Mouse (Mus musculus) forebrain, postnatal 0 days (tissue): Measurements from ENCODE around the gene Esf1. TPM values are rescaled to one million over a fixed set of nuclear protein-coding genes. Genes with fewer than 3 reads are reported as not detected.

Experiments used
- ATAC-seq: fragments of 200-750 bp; cut with Nextera tagmentation; 2 replicates; pipeline ENCODE4 v1.8.0; 2017; ENCODE audit warnings: mild to moderate bottlenecking, moderate library complexity
- DNase-seq: peaks from one replicate; pipeline ENCODE4 v3.0.0-alpha.2; 2015
- H3K27ac ChIP-seq: fragments of 300-500 bp; sonication (generic); 2 replicates; pipeline ENCODE4 v1.5.1; 2014; ENCODE audit warnings: low read depth, mild to moderate bottlenecking, antibody characterized with exemption, low read length, moderate library complexity, mixed read lengths
- H3K27me3 ChIP-seq: fragments of 300-500 bp; sonication (generic); 2 replicates; pipeline ENCODE4 v1.6.1; 2014; ENCODE audit warnings: mild to moderate bottlenecking, low read length, mixed read lengths; ENCODE audit not compliant: insufficient read depth
- H3K36me3 ChIP-seq: fragments of 300-500 bp; sonication (generic); 2 replicates; pipeline ENCODE4 v1.6.1; 2014; ENCODE audit warnings: mild to moderate bottlenecking, moderate library complexity; ENCODE audit not compliant: insufficient read depth
- H3K4me1 ChIP-seq: fragments of 300-500 bp; sonication (generic); 2 replicates; pipeline ENCODE4 v1.6.1; 2014; ENCODE audit warnings: antibody characterized with exemption; ENCODE audit not compliant: insufficient read depth
- H3K4me2 ChIP-seq: fragments of 300-500 bp; sonication (generic); 2 replicates; pipeline ENCODE4 v1.6.1; 2014; ENCODE audit warnings: low read depth, mild to moderate bottlenecking, moderate library complexity
- H3K4me3 ChIP-seq: fragments of 300-500 bp; sonication (generic); 2 replicates; pipeline ENCODE4 v1.5.1; 2014; ENCODE audit warnings: low read depth, low read length, mixed read lengths
- H3K9ac ChIP-seq: fragments of 300-500 bp; sonication (generic); 2 replicates; pipeline ENCODE4 v1.6.1; 2014; ENCODE audit warnings: mild to moderate bottlenecking
- H3K9me3 ChIP-seq: fragments of 300-500 bp; sonication (generic); 2 replicates; pipeline ENCODE4 v1.6.1; 2016; ENCODE audit warnings: low read length
- CTCF ChIP-seq: sonication (generic); IDR thresholded peaks from 2 replicates; pipeline ENCODE4 v1.5.1; 2016; ENCODE audit warnings: antibody characterized with exemption, control low read depth, low read depth
- WGBS: fragments of 180-500 bp; shearing (Covaris S2); extraction: QIAGEN DNeasy Blood & Tissue Kit; methylation state at CpG from one replicate; pipeline ENCODE4 v1.1.7; 2014; 5-methylcytosine and 5-hydroxymethylcytosine counted together
- polyA plus RNA-seq: library from polyadenylated mRNA; unstranded; fragments of >200 nt; fragmentation: Nextera tagmentation; extraction: Ambion mirVana; gene quantifications from 2 replicates; pipeline ENCODE4 v1.2.1, GENCODE M21; 2015
- total RNA-seq: library from RNA; depleted of rRNA; stranded (reverse); fragments of >200 nt; gene quantifications from 2 replicates; pipeline ENCODE4 v1.2.3, GENCODE M21; 2014

The Esf1 gene
- total and polyA plus RNA-seq, 2 experiments from 2014 or later, result 14.9 to 20.0 TPM

DNA sequence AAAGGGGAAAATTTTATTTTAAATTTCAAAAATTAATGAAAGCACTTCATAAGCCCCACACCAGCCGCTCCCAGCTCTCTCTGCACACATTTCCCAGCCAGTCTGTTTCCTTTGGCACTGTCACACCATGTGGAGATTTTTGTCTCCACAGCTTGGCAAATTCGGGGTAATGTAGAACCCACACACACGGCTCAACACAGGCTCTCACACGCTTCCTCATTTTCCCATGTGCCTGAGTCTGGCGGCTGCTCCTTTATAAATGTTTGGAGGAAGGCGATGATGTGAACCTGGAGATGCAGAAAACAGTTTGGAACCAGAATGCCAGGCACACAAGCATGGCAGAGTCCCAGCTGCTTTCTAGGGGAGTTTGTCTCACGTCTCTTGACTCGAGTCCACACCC is 56.5 kb downstream of the Esf1 start:
- Histone ChIP-seq H3K4me1 (no peaks in the 10 kb centered on the region), H3K27me3 (no peaks in the 10 kb centered on the region), H3K9me3 (no peaks in the 10 kb centered on the region), H3K9ac (no peak overlapping the region), H3K4me3 (no peak overlapping the region), H3K36me3 (no peaks in the 10 kb centered on the region), H3K4me2 (no peak overlapping the region), H3K27ac (no peak overlapping the region)
- peak; percentile 63 for DNase-seq
- 62% methylated on average over 8 of the region's 8 CpGs for WGBS
- peak; percentile 88 for ATAC-seq
- TF ChIP-seq CTCF, result no peak

GRCm38 (mm10) chr2:140108945-140109344 is 61.4 kb downstream of the Esf1 start:
- Histone ChIP-seq H3K9me3 (no peaks in the 10 kb centered on the region), H3K27me3 (no peaks in the 10 kb centered on the region), H3K27ac (no peak overlapping the region), H3K4me3 (no peak overlapping the region), H3K4me2 (no peak overlapping the region), H3K9ac (no peak overlapping the region), H3K36me3 (no peaks in the 10 kb centered on the region), H3K4me1 (no peaks in the 10 kb centered on the region)
- DNase-seq (no peak), ATAC-seq (no peak)
- TF ChIP-seq CTCF, result no peak
- WGBS, result 40% methylated on average over 1 of the region's 1 CpGs

DNA sequence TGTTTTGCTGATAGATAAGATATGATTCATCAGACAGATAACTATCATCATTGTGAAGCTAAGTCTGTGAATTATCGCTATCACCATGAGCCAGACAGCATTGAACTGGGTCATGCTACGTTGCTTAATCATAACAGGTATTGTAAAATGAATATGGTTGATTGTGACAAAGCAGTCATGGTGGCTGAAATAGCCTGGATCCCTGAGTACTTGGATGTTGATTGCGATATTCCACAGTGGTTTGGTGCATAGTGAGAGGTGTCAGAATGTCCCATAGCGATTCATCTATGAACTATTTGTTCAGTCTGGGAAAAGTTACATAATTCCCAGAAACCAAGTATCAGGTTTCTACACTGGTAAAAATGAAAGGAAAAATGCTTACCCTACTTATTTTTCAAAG is 62.7 kb downstream of the Esf1 start:
- Histone ChIP-seq H3K27ac (no peak overlapping the region), H3K4me2 (no peak overlapping the region), H3K9me3 (no peaks in the 10 kb centered on the region), H3K4me1 (no peaks in the 10 kb centered on the region), H3K27me3 (no peaks in the 10 kb centered on the region), H3K4me3 (no peak overlapping the region), H3K9ac (no peak overlapping the region), H3K36me3 (no peaks in the 10 kb centered on the region)
- no peak for ATAC-seq
- no peak for DNase-seq
- WGBS, result 89% methylated on average over 4 of the region's 4 CpGs
- TF ChIP-seq CTCF, result no peak

DNA sequence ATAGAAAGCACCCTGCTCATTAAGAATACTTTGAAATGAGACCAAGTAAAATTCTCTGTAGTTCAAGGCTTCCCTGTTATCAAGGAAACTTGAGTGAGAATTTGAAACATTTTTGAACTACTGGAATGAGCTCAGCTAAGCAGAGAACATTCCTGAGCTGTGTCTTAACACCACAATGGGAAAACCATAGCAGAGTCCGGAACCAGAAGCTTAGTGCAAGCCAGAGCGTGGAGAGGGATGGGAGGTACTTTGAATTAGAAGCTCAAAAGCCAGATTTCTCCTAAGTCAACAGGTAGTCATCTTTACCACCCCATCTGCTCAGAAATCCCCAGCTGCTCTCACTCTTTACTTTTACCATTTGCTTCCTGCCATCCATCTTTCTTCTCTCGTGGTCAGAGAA is 65.4 kb downstream of the Esf1 start:
- Histone ChIP-seq H3K27ac (no peak overlapping the region), H3K4me3 (no peak overlapping the region), H3K9ac (no peak overlapping the region), H3K27me3 (no peaks in the 10 kb centered on the region), H3K36me3 (no peaks in the 10 kb centered on the region), H3K4me1 (no peaks in the 10 kb centered on the region), H3K4me2 (no peak overlapping the region), H3K9me3 (no peaks in the 10 kb centered on the region)
- DNase-seq (no peak), ATAC-seq (no peak)
- TF ChIP-seq CTCF, result no peak
- 75% methylated on average over 3 of the region's 3 CpGs for WGBS

- Histone ChIP-seq H3K9ac (no peak overlapping the region), H3K4me1 (no peaks in the 10 kb centered on the region), H3K36me3 (no peaks in the 10 kb centered on the region), H3K27me3 (no peaks in the 10 kb centered on the region), H3K4me2 (no peak overlapping the region), H3K27ac (no peak overlapping the region), H3K9me3 (no peaks in the 10 kb centered on the region), H3K4me3 (no peak overlapping the region)
- DNase-seq, result no peak
- WGBS, result 89% methylated on average over 3 of the region's 3 CpGs
- ATAC-seq, result no peak
- TF ChIP-seq CTCF, result no peak
Observed at GRCm38 (mm10) chr2:140100551-140101474, 69.6 kb downstream of the Esf1 start.

- no peaks in the 10 kb centered on the region for H3K9me3 ChIP-seq
- whole genome bisulfite sequencing, result 83% methylated on average over 3 of the region's 3 CpGs
Observed at GRCm38 (mm10) chr2:140099971-140100370, 70.4 kb downstream of the Esf1 start.

DNA sequence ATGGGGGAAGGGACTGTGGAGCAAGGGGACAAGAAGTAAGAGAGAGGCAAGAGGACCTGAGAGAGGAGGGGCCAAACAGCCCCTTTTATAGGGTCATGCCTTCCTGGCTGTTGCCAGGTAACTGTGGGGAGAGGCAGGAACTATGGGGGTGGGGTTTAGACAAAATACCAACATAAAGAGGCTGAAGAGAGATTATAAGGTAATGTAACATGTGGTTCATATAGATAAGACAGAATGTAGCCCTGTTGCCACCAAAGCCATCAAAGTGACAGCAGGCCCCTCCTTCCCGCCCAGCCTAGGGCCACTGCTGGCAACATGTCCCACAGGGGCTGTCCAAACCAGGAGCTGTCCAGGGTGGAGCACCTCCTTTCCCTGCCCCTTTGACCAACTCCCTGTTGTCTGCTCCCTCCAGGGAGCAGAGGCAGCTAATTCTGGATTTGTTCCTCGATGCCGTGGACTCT is 73.2 kb downstream of the Esf1 start:
- H3K27me3 ChIP-seq, result no peaks in the 10 kb centered on the region
- no peaks in the 10 kb centered on the region for H3K36me3 ChIP-seq
- H3K4me3 ChIP-seq, result no peak overlapping the region
- no peak for TF ChIP-seq CTCF
- H3K4me2 ChIP-seq, result no peak overlapping the region
- no peak for ATAC-seq
- H3K9me3 ChIP-seq, result no peaks in the 10 kb centered on the region
- 90% methylated on average over 3 of the region's 3 CpGs for WGBS
- H3K27ac ChIP-seq, result no peak overlapping the region
- no peaks in the 10 kb centered on the region for H3K4me1 ChIP-seq
- no peak overlapping the region for H3K9ac ChIP-seq
- DNase-seq, result no peak

More at GRCm38 (mm10) chr2:140099971-140100370, 70.4 kb downstream of the Esf1 start:
- H3K9ac ChIP-seq, result no peak overlapping the region
- no peak for DNase-seq
- no peak overlapping the region for H3K4me3 ChIP-seq
- no peaks in the 10 kb centered on the region for H3K4me1 ChIP-seq
- no peak for ATAC-seq
- no peak for TF ChIP-seq CTCF
- H3K27ac ChIP-seq, result no peak overlapping the region
- no peak overlapping the region for H3K4me2 ChIP-seq
- H3K36me3 ChIP-seq, result no peaks in the 10 kb centered on the region
- H3K27me3 ChIP-seq, result no peaks in the 10 kb centered on the region
